Mouse (Mus musculus): ENCODE measurements around the gene Atp2a1.

GRCm38 (mm10) chr7:126504913-126505312, 42.0 kb upstream of the Atp2a1 start:
- TF ChIP-seq CTCF (IDR thresholded peaks at IDR 0.05; ENCODE audit: control insufficient read depth, insufficient read depth, insufficient read length): no peak
- TF ChIP-seq USF1 (IDR thresholded peaks at IDR 0.05; ENCODE audit: low read depth): no peak
- TF ChIP-seq MYOG (IDR thresholded peaks at IDR 0.05; ENCODE audit: control insufficient read depth, extremely low read depth, insufficient read length): no peak
- TF ChIP-seq MAX (IDR thresholded peaks at IDR 0.05): no peak
- no peak for TF ChIP-seq MYOD1 (IDR thresholded peaks at IDR 0.05; ENCODE audit: control insufficient read depth, insufficient read length, low read depth)
- no peak for TF ChIP-seq CEBPB (IDR thresholded peaks at IDR 0.05; ENCODE audit: low read depth)
